Mouse (Mus musculus) lung, embryonic 16.5 days (tissue): ENCODE data around the gene Myo1d. TPM values are rescaled to one million over a fixed set of nuclear protein-coding genes. Genes with fewer than 3 reads are reported as not detected.
A peak's percentile ranks its signal among the peaks of the same experiment; 100 is the strongest.

Source experiments
- ATAC-seq: fragments of 200-750 bp; cut with Nextera tagmentation; 2 replicates; pipeline ENCODE4 v1.8.0; 2017; ENCODE audit warnings: low read depth, mild to moderate bottlenecking, moderate library complexity
- H3K27ac ChIP-seq: fragments of 300-500 bp; sonication (generic); 2 replicates; pipeline ENCODE4 v1.5.1; 2014; ENCODE audit warnings: mild to moderate bottlenecking, control low read depth, low read length
- H3K27me3 ChIP-seq: fragments of 300-500 bp; sonication (generic); 2 replicates; pipeline ENCODE4 v1.6.1; 2014; ENCODE audit warnings: low read depth, low read length, mixed read lengths; ENCODE audit not compliant: control insufficient read depth, insufficient read depth
- H3K36me3 ChIP-seq: fragments of 300-500 bp; sonication (generic); 2 replicates; pipeline ENCODE4 v1.6.1; 2014; ENCODE audit warnings: low read length; ENCODE audit not compliant: control insufficient read depth, insufficient read depth
- H3K4me1 ChIP-seq: fragments of 300-500 bp; sonication (generic); replicated peaks from 2 replicates; pipeline ENCODE4 v1.6.1; 2014; ENCODE audit warnings: low read length, mixed read lengths; ENCODE audit not compliant: control insufficient read depth, insufficient read depth
- H3K4me2 ChIP-seq: fragments of 300-500 bp; sonication (generic); 2 replicates; pipeline ENCODE4 v1.6.1; 2014; ENCODE audit warnings: low read depth, low read length, control low read depth
- H3K4me3 ChIP-seq: fragments of 300-500 bp; sonication (generic); 2 replicates; pipeline ENCODE4 v1.5.1; 2014; ENCODE audit warnings: mild to moderate bottlenecking, low read length, control low read depth
- H3K9ac ChIP-seq: fragments of 300-500 bp; sonication (generic); 2 replicates; pipeline ENCODE4 v1.6.1; 2014; ENCODE audit warnings: low read length, control low read depth
- H3K9me3 ChIP-seq: fragments of 300-500 bp; sonication (generic); 2 replicates; pipeline ENCODE4 v1.6.1; 2016; ENCODE audit warnings: low read length; ENCODE audit not compliant: control insufficient read depth
- WGBS: fragments of 180-500 bp; shearing (Covaris S2); extraction: QIAGEN DNeasy Blood & Tissue Kit; methylation state at CpG from one replicate; pipeline ENCODE4 v1.1.7; 2014; 5-methylcytosine and 5-hydroxymethylcytosine counted together
- polyA plus RNA-seq: library from polyadenylated mRNA; unstranded; fragments of >200 nt; fragmentation: Nextera tagmentation; extraction: Ambion mirVana; gene quantifications from 2 replicates; pipeline ENCODE4 v1.2.1, GENCODE M21; 2015

Gene Myo1d
- polyA plus RNA-seq, 1 experiment from 2014 or later: 21.0 TPM

DNA sequence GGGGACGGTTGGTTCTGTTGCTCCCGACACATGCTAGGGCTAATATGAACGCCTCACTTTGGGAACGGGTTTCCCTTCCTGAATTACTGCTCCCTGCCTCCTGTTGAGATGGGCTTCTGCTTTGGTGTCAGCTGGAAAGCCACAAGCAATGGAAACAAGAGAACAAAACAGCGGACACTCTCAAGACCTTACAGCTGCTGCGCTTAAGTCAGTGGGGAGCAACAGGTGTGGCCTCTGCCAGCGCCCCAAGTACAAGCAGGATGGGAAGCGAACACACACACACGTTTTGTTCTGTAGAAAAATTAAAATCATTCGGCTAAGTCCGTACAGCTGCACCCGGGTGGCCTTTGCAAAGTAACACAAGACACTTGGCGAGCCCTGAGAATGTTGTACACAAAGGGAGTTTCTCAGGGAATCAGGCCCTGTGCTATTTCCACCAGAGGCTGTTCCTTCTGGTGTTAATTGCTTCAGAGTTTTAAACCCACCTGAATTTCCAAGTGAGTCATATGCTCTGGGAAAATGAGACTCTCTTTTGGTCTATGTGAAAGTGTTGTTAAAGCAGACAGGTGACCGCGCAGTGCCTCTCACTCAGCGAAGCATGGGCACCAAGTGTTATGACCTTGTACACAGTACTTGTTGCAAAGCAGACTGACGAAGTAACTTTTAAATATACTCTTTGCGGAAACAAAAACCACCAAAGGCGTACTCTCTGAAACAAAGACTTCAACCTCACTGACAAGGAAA, 267.3 kb downstream of the Myo1d start:
- Histone ChIP-seq H3K4me2 (no peak overlapping the region), H3K9ac (no peak overlapping the region), H3K36me3 (no peaks in the 10 kb centered on the region), H3K4me1 (peaks cover 8% of the 10 kb centered on the region), H3K9me3 (no peaks in the 10 kb centered on the region), H3K27me3 (no peaks in the 10 kb centered on the region), H3K4me3 (no peak overlapping the region), H3K27ac (no peak overlapping the region)
- 79% methylated on average over 19 of the region's 19 CpGs for WGBS
- no peak for ATAC-seq

DNA sequence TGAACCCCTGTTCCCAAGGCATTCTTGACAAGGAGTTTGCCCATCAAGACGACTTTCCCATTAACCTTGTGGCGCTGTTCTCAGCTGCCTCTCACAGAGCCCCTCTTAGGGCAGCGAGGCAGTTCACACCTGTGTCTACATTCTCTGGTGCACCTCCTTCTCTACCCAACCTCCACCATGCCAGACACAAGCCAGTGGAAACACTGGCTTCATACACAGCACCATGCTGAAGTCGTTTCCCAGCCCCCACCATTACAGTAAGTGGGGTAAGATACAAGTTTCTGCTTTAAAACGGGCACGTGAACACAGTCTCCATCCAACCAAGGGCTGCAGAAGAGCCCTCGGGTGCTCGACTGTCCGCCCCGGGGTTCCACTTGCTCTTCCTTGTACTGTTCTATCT, 269.7 kb downstream of the Myo1d start:
- no peaks in the 10 kb centered on the region for H3K27me3 ChIP-seq

DNA sequence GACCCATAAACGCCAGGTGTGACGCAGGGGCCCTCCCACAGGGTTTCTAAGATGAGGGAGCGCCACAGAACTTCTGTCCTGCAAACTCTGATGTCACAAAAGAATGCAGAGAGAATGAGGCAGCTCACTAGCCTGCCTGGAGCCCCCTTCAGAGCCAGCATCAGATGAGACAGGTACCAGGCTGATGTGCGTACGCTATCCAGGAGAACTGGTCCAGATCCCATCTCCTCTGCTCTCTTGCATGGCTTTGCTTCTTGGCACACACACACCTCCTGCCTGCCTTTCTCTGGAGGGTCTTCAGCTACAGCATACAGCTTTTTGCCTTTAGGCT, 270.7 kb downstream of the Myo1d start:
- Histone ChIP-seq H3K9me3 (no peaks in the 10 kb centered on the region), H3K4me2 (no peak overlapping the region), H3K36me3 (no peaks in the 10 kb centered on the region), H3K4me3 (no peak overlapping the region), H3K4me1 (peaks cover 8% of the 10 kb centered on the region), H3K27ac (no peak overlapping the region), H3K9ac (no peak overlapping the region), H3K27me3 (no peaks in the 10 kb centered on the region)
- ATAC-seq: no peak
- WGBS: 66% methylated on average over 5 of the region's 5 CpGs

More for the DNA sequence above, 269.7 kb downstream of the Myo1d start:
- no peak overlapping the region for H3K9ac ChIP-seq
- no peaks in the 10 kb centered on the region for H3K9me3 ChIP-seq
- 69% methylated on average over 10 of the region's 10 CpGs for WGBS
- no peak overlapping the region for H3K4me2 ChIP-seq
- no peaks in the 10 kb centered on the region for H3K36me3 ChIP-seq
- peaks cover 8% of the 10 kb centered on the region for H3K4me1 ChIP-seq
- no peak overlapping the region for H3K4me3 ChIP-seq
- no peak for ATAC-seq
- H3K27ac ChIP-seq: no peak overlapping the region

DNA sequence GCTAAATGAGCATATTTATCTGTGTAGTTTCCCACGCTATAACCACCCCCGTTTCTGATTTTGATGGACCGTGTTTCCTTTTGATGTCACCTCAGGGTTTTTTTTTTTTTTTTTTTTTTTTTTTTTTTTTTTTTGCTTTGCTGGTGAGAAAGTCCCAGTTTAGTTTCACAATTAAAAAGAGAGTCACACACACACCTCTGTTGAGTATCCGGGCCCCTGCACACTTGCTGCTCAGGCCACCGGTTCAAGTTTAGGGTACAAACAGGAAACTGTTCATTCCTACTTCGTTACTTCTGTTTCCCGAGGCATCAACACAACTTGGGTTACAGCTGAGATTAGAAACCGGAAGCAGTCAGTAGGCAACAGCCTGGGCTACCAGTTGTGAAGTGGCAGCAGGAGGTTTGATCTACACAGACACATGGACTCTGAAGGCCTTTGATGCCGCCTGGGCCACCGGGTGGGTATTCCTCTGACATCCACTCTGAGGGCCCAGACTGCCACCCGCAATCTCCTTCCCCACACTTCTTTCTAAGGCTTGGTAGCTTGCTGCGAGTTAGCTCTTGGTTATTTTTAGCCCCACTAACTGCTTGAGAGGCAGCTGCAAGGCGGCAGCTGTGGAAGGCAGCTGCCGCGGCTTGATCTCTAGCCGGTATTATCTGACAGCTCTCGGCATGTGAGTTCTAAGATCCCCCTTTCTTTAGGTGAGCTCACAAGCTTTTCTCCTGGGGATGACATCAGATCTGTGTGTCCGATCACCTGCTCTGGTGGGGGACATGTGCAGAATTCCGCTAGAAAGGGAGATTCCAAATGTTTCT, 271.3 kb downstream of the Myo1d start:
- peak; percentile 42; the same call in 1 of the 2 replicates for ATAC-seq
- no peaks in the 10 kb centered on the region for H3K9me3 ChIP-seq
- peaks cover 8% of the 10 kb centered on the region for H3K4me1 ChIP-seq
- H3K9ac ChIP-seq: no peak overlapping the region
- H3K27me3 ChIP-seq: no peaks in the 10 kb centered on the region
- H3K27ac ChIP-seq: 0 out of 2 replicates have a peak overlapping the region, but pooled peaks have one; percentile 9
- H3K4me2 ChIP-seq: no peak overlapping the region
- 32% methylated on average over 19 of the region's 19 CpGs for WGBS
- no peak overlapping the region for H3K4me3 ChIP-seq
- H3K36me3 ChIP-seq: no peaks in the 10 kb centered on the region

DNA sequence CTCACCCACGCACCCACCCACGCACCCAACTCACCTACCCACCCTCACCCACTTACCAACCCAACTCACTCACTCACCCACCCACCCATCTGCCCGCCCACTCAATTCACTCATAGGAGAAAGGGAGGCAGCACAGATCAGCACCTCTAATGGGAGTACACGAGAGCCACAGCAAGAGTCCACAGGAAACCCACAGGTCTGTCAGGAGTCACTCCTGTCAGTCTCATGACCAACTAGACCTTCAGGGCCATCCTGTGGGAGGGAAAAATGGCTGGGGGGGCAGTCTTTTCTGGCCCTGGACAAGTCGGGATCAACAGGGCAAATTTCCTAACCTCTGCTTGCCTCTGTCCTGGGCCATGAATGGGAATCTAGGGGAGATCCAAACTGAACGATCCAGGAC, 272.0 kb downstream of the Myo1d start:
- Histone ChIP-seq H3K9me3 (no peaks in the 10 kb centered on the region), H3K27ac (no peak overlapping the region), H3K36me3 (no peaks in the 10 kb centered on the region), H3K4me2 (no peak overlapping the region), H3K9ac (no peak overlapping the region), H3K27me3 (no peaks in the 10 kb centered on the region), H3K4me3 (no peak overlapping the region), H3K4me1 (peaks cover 8% of the 10 kb centered on the region)
- ATAC-seq: no peak
- WGBS: 83% methylated on average over 6 of the region's 6 CpGs

DNA sequence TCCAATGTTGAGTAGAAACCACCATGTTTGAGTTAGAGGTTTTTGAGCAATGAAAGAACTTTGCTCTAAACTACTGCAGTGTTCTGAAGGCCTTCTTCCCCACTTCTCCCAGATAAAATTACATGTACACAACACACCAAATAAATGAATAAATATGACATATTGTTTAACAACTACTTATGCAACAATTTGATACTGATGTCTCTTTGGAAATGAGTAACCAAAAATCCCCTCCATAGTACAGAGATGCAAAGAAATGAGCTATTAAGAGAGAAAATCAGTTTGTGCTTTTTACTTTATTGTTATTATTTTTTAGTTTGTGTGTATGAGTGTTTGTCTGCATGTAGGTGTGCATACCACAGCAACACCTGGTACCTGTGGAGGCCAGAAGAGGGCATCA, 273.3 kb downstream of the Myo1d start:
- Histone ChIP-seq H3K27me3 (no peaks in the 10 kb centered on the region), H3K9ac (no peak overlapping the region), H3K4me1 (peaks cover 8% of the 10 kb centered on the region), H3K27ac (no peak overlapping the region), H3K36me3 (no peaks in the 10 kb centered on the region), H3K4me2 (no peak overlapping the region), H3K4me3 (no peak overlapping the region), H3K9me3 (no peaks in the 10 kb centered on the region)
- no peak for ATAC-seq

DNA sequence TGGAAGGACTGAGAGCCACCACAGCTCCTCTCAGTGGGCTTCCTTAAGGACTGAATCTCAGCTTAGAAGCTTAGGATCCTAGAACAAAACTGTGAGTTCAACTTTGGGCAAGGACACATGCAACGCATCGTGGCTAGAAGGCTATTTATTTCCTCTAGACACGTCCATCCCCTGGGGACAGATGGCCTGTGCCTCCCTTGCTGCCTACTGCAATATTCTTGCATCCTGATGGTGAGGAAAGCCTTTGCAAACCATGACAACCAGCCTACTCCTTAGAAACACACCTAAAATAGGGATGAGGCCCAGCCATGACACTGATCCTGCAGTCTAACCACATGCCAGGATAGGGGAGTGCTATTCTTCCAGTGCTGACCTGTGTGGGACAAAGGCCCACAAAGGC, 274.2 kb downstream of the Myo1d start:
- H3K9me3 ChIP-seq: no peaks in the 10 kb centered on the region
- no peaks in the 10 kb centered on the region for H3K27me3 ChIP-seq
- H3K27ac ChIP-seq: no peak overlapping the region
- WGBS: 84% methylated on average over 3 of the region's 3 CpGs
- H3K9ac ChIP-seq: no peak overlapping the region
- ATAC-seq: no peak
- H3K4me3 ChIP-seq: no peak overlapping the region
- H3K36me3 ChIP-seq: no peaks in the 10 kb centered on the region
- H3K4me2 ChIP-seq: no peak overlapping the region
- H3K4me1 ChIP-seq: peaks cover 8% of the 10 kb centered on the region

DNA sequence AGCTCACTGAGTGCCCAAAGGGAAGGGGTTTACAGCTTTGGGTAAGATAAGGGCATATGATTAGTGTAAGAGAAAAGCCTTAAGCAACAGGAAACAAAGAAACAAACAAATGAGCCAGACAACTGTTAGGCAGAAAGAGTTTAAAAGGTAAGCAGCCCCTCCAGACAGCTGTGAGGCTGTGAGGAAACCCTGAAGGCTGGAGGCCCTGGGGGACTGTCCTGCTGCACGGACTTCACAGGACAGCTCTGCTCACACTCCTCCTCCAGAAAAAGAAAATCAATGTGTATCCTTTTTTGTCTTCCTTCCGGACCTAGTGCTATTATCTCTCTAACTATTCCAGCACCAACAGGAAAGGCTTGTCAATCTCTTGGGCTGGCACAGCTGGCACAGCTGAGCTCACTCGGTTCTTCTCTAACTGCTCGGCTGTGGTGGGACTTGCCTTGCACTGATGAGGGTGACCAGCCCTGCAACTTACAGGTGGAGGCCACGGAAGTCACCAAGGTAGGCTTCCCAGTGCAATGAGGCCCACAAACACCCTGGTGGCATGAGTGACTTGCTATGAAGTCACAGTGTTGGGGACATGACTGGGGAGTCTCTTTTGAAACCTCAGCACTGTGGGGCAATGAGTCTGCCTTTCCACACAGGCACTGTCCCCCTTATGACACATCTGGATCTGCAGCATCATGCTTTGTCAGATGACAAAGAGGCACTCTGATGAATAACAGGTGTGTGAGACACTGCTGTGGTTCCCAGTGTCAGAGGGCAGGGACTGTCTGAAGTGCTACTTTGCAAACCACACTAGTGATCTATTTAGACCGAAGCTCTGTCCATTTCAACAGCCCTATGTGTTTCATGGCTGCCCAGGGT, 275.1 kb downstream of the Myo1d start:
- Histone ChIP-seq H3K27me3 (no peaks in the 10 kb centered on the region), H3K4me3 (no peak overlapping the region), H3K4me2 (no peak overlapping the region), H3K4me1 (peaks cover 8% of the 10 kb centered on the region), H3K9me3 (no peaks in the 10 kb centered on the region), H3K27ac (no peak overlapping the region), H3K9ac (no peak overlapping the region), H3K36me3 (no peaks in the 10 kb centered on the region)
- 44% methylated on average over 6 of the region's 6 CpGs for WGBS
- no peak for ATAC-seq
